Mouse (Mus musculus) embryonic facial prominence, embryonic 10.5 days (tissue): Measurements from ENCODE around the gene Acy3. TPM values are rescaled to one million over a fixed set of nuclear protein-coding genes. Genes with fewer than 3 reads are reported as not detected.

Experiments used
- DNase-seq: peaks from one replicate; pipeline ENCODE4 v3.0.0-alpha.2; 2017; ENCODE audit warnings: low spot score
- H3K27ac ChIP-seq: fragments of 300-500 bp; sonication (generic); replicated peaks from 2 replicates; pipeline ENCODE4 v1.5.1; 2016; ENCODE audit warnings: mild to moderate bottlenecking
- H3K27me3 ChIP-seq: fragments of 300-500 bp; sonication (generic); replicated peaks from 2 replicates; pipeline ENCODE4 v1.6.1; 2016; ENCODE audit warnings: low read depth, mild to moderate bottlenecking; ENCODE audit not compliant: poor library complexity, severe bottlenecking
- H3K36me3 ChIP-seq: fragments of 300-500 bp; sonication (generic); replicated peaks from 2 replicates; pipeline ENCODE4 v1.6.1; 2016; ENCODE audit warnings: mild to moderate bottlenecking, moderate library complexity
- H3K4me1 ChIP-seq: fragments of 300-500 bp; sonication (generic); 2 replicates; pipeline ENCODE4 v1.6.1; 2016
- H3K4me3 ChIP-seq: fragments of 300-500 bp; sonication (generic); 2 replicates; pipeline ENCODE4 v1.5.1; 2016; ENCODE audit warnings: mild to moderate bottlenecking, moderate library complexity
- H3K9me3 ChIP-seq: fragments of 300-500 bp; sonication (generic); 2 replicates; pipeline ENCODE4 v1.6.1; 2016; ENCODE audit warnings: mild to moderate bottlenecking
- WGBS: fragments of 180-500 bp; shearing (Covaris S2); methylation state at CpG from one replicate; pipeline ENCODE4 v1.1.7; 2016; 5-methylcytosine and 5-hydroxymethylcytosine counted together
- polyA plus RNA-seq: library from polyadenylated mRNA; unstranded; fragments of >200 nt; fragmentation: Nextera tagmentation; extraction: Ambion mirVana; gene quantifications from 2 replicates; pipeline ENCODE4 v1.2.1, GENCODE M21; 2016

The Acy3 gene
- polyA plus RNA-seq, 1 experiment from 2014 or later: 3.2 TPM

- no peak overlapping the region for H3K27ac ChIP-seq
- H3K36me3 ChIP-seq: no peaks in the 10 kb centered on the region
- DNase-seq: no peak
- no peak overlapping the region for H3K4me3 ChIP-seq
- 81% methylated on average over 9 of the region's 9 CpGs for WGBS
- no peaks in the 10 kb centered on the region; the same call in 1 of the 2 replicates for H3K27me3 ChIP-seq
- no peaks in the 10 kb centered on the region for H3K9me3 ChIP-seq
- H3K4me1 ChIP-seq: peaks cover 51% of the 10 kb centered on the region
These were observed 5.5 kb upstream of the Acy3 start for GRCm38 (mm10) chr19:3980917-3981316.

GRCm38 (mm10) chr19:3983527-3984200, 2.7 kb upstream of the Acy3 start:
- peak; percentile 53 for DNase-seq
- H3K27me3 ChIP-seq: no peaks in the 10 kb centered on the region; the same call in 1 of the 2 replicates
- H3K4me1 ChIP-seq: peaks cover 58% of the 10 kb centered on the region
- H3K9me3 ChIP-seq: peaks cover 2% of the 10 kb centered on the region; the same call in 1 of the 2 replicates
- H3K4me3 ChIP-seq: 0 out of 2 replicates have a peak overlapping the region, but pooled peaks have one; percentile 5
- peak overlapping the region; percentile 74 for H3K27ac ChIP-seq
- WGBS: 22% methylated on average over 9 of the region's 9 CpGs
- H3K36me3 ChIP-seq: no peaks in the 10 kb centered on the region

GRCm38 (mm10) chr19:3985261-3985681, 1.1 kb upstream of the Acy3 start:
- H3K9me3 ChIP-seq: peaks cover 6% of the 10 kb centered on the region; the same call in 1 of the 2 replicates
- no peaks in the 10 kb centered on the region; the same call in 1 of the 2 replicates for H3K27me3 ChIP-seq
- peak overlapping the region; percentile 74 for H3K27ac ChIP-seq
- H3K4me3 ChIP-seq: no peak overlapping the region
- no peaks in the 10 kb centered on the region for H3K36me3 ChIP-seq
- peak; percentile 33 for DNase-seq
- WGBS: 34% methylated on average over 8 of the region's 8 CpGs
- peaks cover 50% of the 10 kb centered on the region for H3K4me1 ChIP-seq

GRCm38 (mm10) chr19:3988066-3988465, 1.7 kb downstream of the Acy3 start:
- peaks cover 54% of the 10 kb centered on the region for H3K4me1 ChIP-seq
- no peaks in the 10 kb centered on the region for H3K27me3 ChIP-seq
- H3K27ac ChIP-seq: no peak overlapping the region
- no peaks in the 10 kb centered on the region for H3K36me3 ChIP-seq
- DNase-seq: no peak
- H3K9me3 ChIP-seq: peaks cover 6% of the 10 kb centered on the region; the same call in 1 of the 2 replicates
- 88% methylated on average over 14 of the region's 14 CpGs for WGBS
- no peak overlapping the region for H3K4me3 ChIP-seq

GRCm38 (mm10) chr19:3988750-3989149, 2.4 kb downstream of the Acy3 start:
- DNase-seq: no peak
- H3K36me3 ChIP-seq: no peaks in the 10 kb centered on the region
- H3K9me3 ChIP-seq: peaks cover 6% of the 10 kb centered on the region; the same call in 1 of the 2 replicates
- WGBS: 84% methylated on average over 4 of the region's 4 CpGs
- no peaks in the 10 kb centered on the region for H3K27me3 ChIP-seq
- H3K4me3 ChIP-seq: no peak overlapping the region
- H3K27ac ChIP-seq: no peak overlapping the region
- H3K4me1 ChIP-seq: peaks cover 47% of the 10 kb centered on the region

- Histone ChIP-seq H3K4me1 (peaks cover 35% of the 10 kb centered on the region), H3K4me3 (no peak overlapping the region), H3K27ac (no peak overlapping the region; the same call in 1 of the 2 replicates), H3K36me3 (no peaks in the 10 kb centered on the region), H3K27me3 (no peaks in the 10 kb centered on the region), H3K9me3 (peaks cover 6% of the 10 kb centered on the region; the same call in 1 of the 2 replicates)
- no peak for DNase-seq
- 69% methylated on average over 6 of the region's 6 CpGs for WGBS
These were observed 4.4 kb downstream of the Acy3 start for GRCm38 (mm10) chr19:3990804-3991203.

- H3K36me3 ChIP-seq: no peaks in the 10 kb centered on the region
- H3K9me3 ChIP-seq: peaks cover 6% of the 10 kb centered on the region; the same call in 1 of the 2 replicates
- DNase-seq: no peak
- peaks cover 35% of the 10 kb centered on the region for H3K4me1 ChIP-seq
- 95% methylated on average over 3 of the region's 3 CpGs for WGBS
- no peaks in the 10 kb centered on the region for H3K27me3 ChIP-seq
- H3K27ac ChIP-seq: 0 out of 2 replicates have a peak overlapping the region, but pooled peaks have one; percentile 4
- no peak overlapping the region for H3K4me3 ChIP-seq
These were observed 5.2 kb downstream of the Acy3 start for GRCm38 (mm10) chr19:3991562-3991961.

- WGBS: 83% methylated on average over 3 of the region's 3 CpGs
- peaks cover 33% of the 10 kb centered on the region for H3K4me1 ChIP-seq
- no peaks in the 10 kb centered on the region for H3K36me3 ChIP-seq
- H3K27ac ChIP-seq: 0 out of 2 replicates have a peak overlapping the region, but pooled peaks have one; percentile 4
- H3K9me3 ChIP-seq: peaks cover 6% of the 10 kb centered on the region; the same call in 1 of the 2 replicates
- no peak overlapping the region for H3K4me3 ChIP-seq
- no peaks in the 10 kb centered on the region for H3K27me3 ChIP-seq
- DNase-seq: no peak
These were observed 5.6 kb downstream of the Acy3 start for GRCm38 (mm10) chr19:3991966-3992365.

- DNase-seq: no peak
- H3K9me3 ChIP-seq: peaks cover 6% of the 10 kb centered on the region; the same call in 1 of the 2 replicates
- no peak within 1 kb of the TSS for H3K4me3 ChIP-seq
- peaks cover 36% of the 10 kb centered on the region for H3K4me1 ChIP-seq
- 0 out of 2 replicates have a peak within 1 kb of the TSS, but pooled peaks have one; percentile 19 for H3K27ac ChIP-seq
- no peaks in the 10 kb centered on the region for H3K36me3 ChIP-seq
- no peaks in the 10 kb centered on the region for H3K27me3 ChIP-seq
- 50% methylated on average over 5 of the region's 5 CpGs for WGBS
These were observed 6.0 kb downstream of the Acy3 start, which contains the start of gene Tbx10 for GRCm38 (mm10) chr19:3992416-3992815. TSS of gene Tbx10 (plus strand) at chr19:3992752.

- H3K27me3 ChIP-seq: peaks cover 13% of the 10 kb centered on the region; the same call in 1 of the 2 replicates
- no peak overlapping the region; the same call in 1 of the 2 replicates for H3K27ac ChIP-seq
- no peak for DNase-seq
- H3K36me3 ChIP-seq: no peaks in the 10 kb centered on the region
- peaks cover 51% of the 10 kb centered on the region for H3K4me1 ChIP-seq
- H3K9me3 ChIP-seq: no peaks in the 10 kb centered on the region
- no peak overlapping the region for H3K4me3 ChIP-seq
- WGBS: 65% methylated on average over 6 of the region's 6 CpGs
These were observed 8.6 kb downstream of the Acy3 start for GRCm38 (mm10) chr19:3994932-3995331.

GRCm38 (mm10) chr19:3995505-3995904, 9.1 kb downstream of the Acy3 start:
- no peaks in the 10 kb centered on the region for H3K36me3 ChIP-seq
- no peak for DNase-seq
- peaks cover 51% of the 10 kb centered on the region for H3K4me1 ChIP-seq
- H3K27ac ChIP-seq: no peak overlapping the region
- H3K27me3 ChIP-seq: peaks cover 13% of the 10 kb centered on the region; the same call in 1 of the 2 replicates
- H3K4me3 ChIP-seq: no peak overlapping the region
- H3K9me3 ChIP-seq: no peaks in the 10 kb centered on the region
- WGBS: 87% methylated on average over 3 of the region's 3 CpGs

- Histone ChIP-seq H3K36me3 (no peaks in the 10 kb centered on the region), H3K27me3 (peaks cover 13% of the 10 kb centered on the region; the same call in 1 of the 2 replicates), H3K9me3 (no peaks in the 10 kb centered on the region), H3K4me1 (peaks cover 55% of the 10 kb centered on the region), H3K4me3 (no peak overlapping the region), H3K27ac (no peak overlapping the region)
- 65% methylated on average over 7 of the region's 7 CpGs for WGBS
- no peak for DNase-seq
These were observed 9.7 kb downstream of the Acy3 start for GRCm38 (mm10) chr19:3996106-3996505.

- Histone ChIP-seq H3K4me1 (peaks cover 61% of the 10 kb centered on the region), H3K27me3 (peaks cover 13% of the 10 kb centered on the region; the same call in 1 of the 2 replicates), H3K9me3 (no peaks in the 10 kb centered on the region), H3K4me3 (no peak overlapping the region), H3K27ac (no peak overlapping the region), H3K36me3 (no peaks in the 10 kb centered on the region)
- WGBS: 81% methylated on average over 8 of the region's 8 CpGs
- no peak for DNase-seq
These were observed 10.4 kb downstream of the Acy3 start for GRCm38 (mm10) chr19:3996747-3997146.
